Mouse (Mus musculus) spleen, adult 18-20 months (tissue): ENCODE measurements around the gene Upf1.

Experiments used
- DNase-seq, 2 experiments: peaks; one replicate each; pipeline ENCODE4 v3.0.0; 2022; ENCODE audit warnings: mixed read lengths in 2 of 2

Gene Upf1

GRCm38 (mm10) chr8:70356111-70356510 lies 3.0 kb upstream of the Upf1 start:
- no peak for DNase-seq

GRCm38 (mm10) chr8:70354004-70354403 lies 926 bp upstream of the Upf1 start:
- no peak for DNase-seq

- DNase-seq: no peak
Observed at GRCm38 (mm10) chr8:70352657-70353151, 374 bp downstream of the Upf1 start.

- no peak for DNase-seq
Observed at GRCm38 (mm10) chr8:70352000-70352384, 1.1 kb downstream of the Upf1 start.

- no peak for DNase-seq
Observed at GRCm38 (mm10) chr8:70351035-70351999, 1.8 kb downstream of the Upf1 start.

- DNase-seq: no peak
Observed at GRCm38 (mm10) chr8:70347860-70348420, 5.1 kb downstream of the Upf1 start.

- no peak for DNase-seq
Observed at GRCm38 (mm10) chr8:70347443-70347842, 5.6 kb downstream of the Upf1 start.

GRCm38 (mm10) chr8:70344279-70344678 lies 8.8 kb downstream of the Upf1 start:
- DNase-seq: no peak

- no peak for DNase-seq
Observed at GRCm38 (mm10) chr8:70343696-70344095, 9.4 kb downstream of the Upf1 start.

- no peak for DNase-seq
Observed at GRCm38 (mm10) chr8:70343076-70343475, 10.0 kb downstream of the Upf1 start.

- DNase-seq: no peak
Observed at GRCm38 (mm10) chr8:70342007-70342406, 11.1 kb downstream of the Upf1 start.

- no peak for DNase-seq
Observed at GRCm38 (mm10) chr8:70340659-70341058, 12.4 kb downstream of the Upf1 start.

GRCm38 (mm10) chr8:70338931-70339330 lies 14.1 kb downstream of the Upf1 start:
- DNase-seq: no peak

- DNase-seq: no peak
Observed at GRCm38 (mm10) chr8:70332878-70333202, 20.2 kb downstream of the Upf1 start.

- DNase-seq: no peak
Observed at GRCm38 (mm10) chr8:70332070-70332877, 20.8 kb downstream of the Upf1 start.

GRCm38 (mm10) chr8:70331526-70331925 lies 21.6 kb downstream of the Upf1 start:
- DNase-seq: no peak

- DNase-seq: no peak
Observed at GRCm38 (mm10) chr8:70330741-70331364, 22.2 kb downstream of the Upf1 start.

GRCm38 (mm10) chr8:70329835-70330740 lies 23.0 kb downstream of the Upf1 start:
- no peak for DNase-seq

- no peak for DNase-seq
Observed at GRCm38 (mm10) chr8:70329124-70329834, 23.8 kb downstream of the Upf1 start, which contains the start of gene Gdf1. Gene Gdf1 (plus strand): TSS chr8:70329817.

GRCm38 (mm10) chr8:70327512-70327911 lies 25.6 kb downstream of the Upf1 start:
- DNase-seq: no peak

GRCm38 (mm10) chr8:70323716-70324115 lies 29.4 kb downstream of the Upf1 start:
- no peak for DNase-seq
